Mouse (Mus musculus) embryonic facial prominence, embryonic 15.5 days (tissue): ENCODE measurements around the gene Fbxo42. TPM values are rescaled to one million over a fixed set of nuclear protein-coding genes. Genes with fewer than 3 reads are reported as not detected.

Source experiments
- ATAC-seq: fragments of 200-750 bp; cut with Nextera tagmentation; 2 replicates; pipeline ENCODE4 v1.8.0; 2017; ENCODE audit warnings: low read depth, moderate TSS enrichment; ENCODE audit not compliant: insufficient number of reproducible peaks, low FRiP score, low TSS enrichment
- H3K27ac ChIP-seq: fragments of 300-500 bp; sonication (generic); replicated peaks from 2 replicates; pipeline ENCODE4 v1.5.1; 2015; ENCODE audit warnings: mild to moderate bottlenecking, inconsistent platforms
- H3K27me3 ChIP-seq: fragments of 300-500 bp; sonication (generic); 2 replicates; pipeline ENCODE4 v1.6.1; 2015; ENCODE audit warnings: inconsistent platforms
- H3K36me3 ChIP-seq: fragments of 300-500 bp; sonication (generic); 2 replicates; pipeline ENCODE4 v1.6.1; 2015; ENCODE audit warnings: mild to moderate bottlenecking, inconsistent platforms
- H3K4me1 ChIP-seq: fragments of 300-500 bp; sonication (generic); 2 replicates; pipeline ENCODE4 v1.6.1; 2015; ENCODE audit warnings: inconsistent platforms
- H3K4me2 ChIP-seq: fragments of 300-500 bp; sonication (generic); replicated peaks from 2 replicates; pipeline ENCODE4 v1.6.1; 2015; ENCODE audit warnings: mild to moderate bottlenecking, inconsistent platforms
- H3K4me3 ChIP-seq: fragments of 300-500 bp; sonication (generic); replicated peaks from 2 replicates; pipeline ENCODE4 v1.5.1; 2015; ENCODE audit warnings: mild to moderate bottlenecking, inconsistent platforms
- H3K9ac ChIP-seq: fragments of 300-500 bp; sonication (generic); 2 replicates; pipeline ENCODE4 v1.6.1; 2015; ENCODE audit warnings: inconsistent platforms
- H3K9me3 ChIP-seq: fragments of 300-500 bp; sonication (generic); replicated peaks from 2 replicates; pipeline ENCODE4 v1.6.1; 2016; ENCODE audit warnings: inconsistent platforms
- WGBS: fragments of 180-500 bp; shearing (Covaris S2); methylation state at CpG from one replicate; pipeline ENCODE4 v1.1.7; 2015; 5-methylcytosine and 5-hydroxymethylcytosine counted together
- polyA plus RNA-seq: library from polyadenylated mRNA; unstranded; fragments of >200 nt; fragmentation: Nextera tagmentation; extraction: Ambion mirVana; gene quantifications from 2 replicates; pipeline ENCODE4 v1.2.1, GENCODE M21; 2015

Gene Fbxo42
- polyA plus RNA-seq, 1 experiment from 2014 or later = 23.7 TPM

GRCm38 (mm10) chr4:141202192-141202591 lies 54.5 kb downstream of the Fbxo42 start:
- H3K27ac ChIP-seq = no peak overlapping the region
- peaks cover 6% of the 10 kb centered on the region; the same call in 1 of the 2 replicates for H3K4me1 ChIP-seq
- ATAC-seq = no peak
- WGBS = 83% methylated on average over 6 of the region's 6 CpGs
- no peak overlapping the region for H3K9ac ChIP-seq
- no peak overlapping the region for H3K4me3 ChIP-seq
- H3K27me3 ChIP-seq = no peaks in the 10 kb centered on the region
- peaks cover 46% of the 10 kb centered on the region for H3K36me3 ChIP-seq
- H3K4me2 ChIP-seq = no peak overlapping the region
- no peaks in the 10 kb centered on the region for H3K9me3 ChIP-seq

GRCm38 (mm10) chr4:141204580-141205061 lies 56.9 kb downstream of the Fbxo42 start:
- Histone ChIP-seq H3K27ac (peak overlapping the region; percentile 65), H3K4me2 (no peak overlapping the region), H3K27me3 (no peaks in the 10 kb centered on the region), H3K4me3 (no peak overlapping the region), H3K9ac (no peak overlapping the region), H3K9me3 (no peaks in the 10 kb centered on the region), H3K4me1 (peaks cover 6% of the 10 kb centered on the region; the same call in 1 of the 2 replicates), H3K36me3 (peaks cover 26% of the 10 kb centered on the region)
- 72% methylated on average over 4 of the region's 4 CpGs for WGBS
- ATAC-seq = peak; percentile 56; the same call in 1 of the 2 replicates

GRCm38 (mm10) chr4:141207081-141207480 lies 59.4 kb downstream of the Fbxo42 start:
- Histone ChIP-seq H3K9me3 (no peaks in the 10 kb centered on the region), H3K4me3 (no peak overlapping the region), H3K36me3 (peaks cover 1% of the 10 kb centered on the region; the same call in 1 of the 2 replicates), H3K27ac (no peak overlapping the region), H3K27me3 (no peaks in the 10 kb centered on the region), H3K4me1 (peaks cover 11% of the 10 kb centered on the region; the same call in 1 of the 2 replicates), H3K9ac (no peak overlapping the region), H3K4me2 (no peak overlapping the region)
- 88% methylated on average over 5 of the region's 5 CpGs for WGBS
- ATAC-seq = no peak

GRCm38 (mm10) chr4:141210524-141211219 lies 63.0 kb downstream of the Fbxo42 start:
- no peaks in the 10 kb centered on the region for H3K9me3 ChIP-seq
- H3K4me3 ChIP-seq = peak overlapping the region; percentile 38
- H3K4me2 ChIP-seq = peak overlapping the region; percentile 44
- 0 out of 2 replicates have a peak, but pooled peaks have one; percentile 20 for ATAC-seq
- 66% methylated on average over 14 of the region's 14 CpGs for WGBS
- peaks cover 19% of the 10 kb centered on the region for H3K4me1 ChIP-seq
- H3K27me3 ChIP-seq = no peaks in the 10 kb centered on the region
- H3K36me3 ChIP-seq = no peaks in the 10 kb centered on the region
- no peak overlapping the region for H3K9ac ChIP-seq
- peak overlapping the region; percentile 82 for H3K27ac ChIP-seq

- Histone ChIP-seq H3K36me3 (no peaks in the 10 kb centered on the region), H3K4me1 (peaks cover 19% of the 10 kb centered on the region)
- 91% methylated on average over 4 of the region's 4 CpGs for WGBS
These were observed 63.9 kb downstream of the Fbxo42 start for GRCm38 (mm10) chr4:141211646-141212045.

GRCm38 (mm10) chr4:141212892-141213291 lies 65.2 kb downstream of the Fbxo42 start:
- Histone ChIP-seq H3K4me2 (peak overlapping the region; percentile 86; the same call in 1 of the 2 replicates), H3K4me1 (peaks cover 19% of the 10 kb centered on the region), H3K36me3 (0 out of 2 replicates have a peak, but pooled peaks cover 2% of the 10 kb centered on the region), H3K4me3 (no peak overlapping the region), H3K9ac (no peak overlapping the region), H3K9me3 (no peaks in the 10 kb centered on the region), H3K27me3 (no peaks in the 10 kb centered on the region), H3K27ac (peak overlapping the region; percentile 14; the same call in 1 of the 2 replicates)
- no peak for ATAC-seq
- 85% methylated on average over 9 of the region's 9 CpGs for WGBS

More at GRCm38 (mm10) chr4:141211646-141212045, 63.9 kb downstream of the Fbxo42 start:
- Histone ChIP-seq H3K4me2 (no peak overlapping the region), H3K27ac (no peak overlapping the region), H3K27me3 (no peaks in the 10 kb centered on the region), H3K4me3 (no peak overlapping the region), H3K9ac (no peak overlapping the region), H3K9me3 (no peaks in the 10 kb centered on the region)
- no peak for ATAC-seq

GRCm38 (mm10) chr4:141213342-141213741 lies 65.6 kb downstream of the Fbxo42 start:
- no peak for ATAC-seq
- Histone ChIP-seq H3K4me1 (peaks cover 19% of the 10 kb centered on the region), H3K4me2 (peak overlapping the region; percentile 86), H3K9me3 (no peaks in the 10 kb centered on the region), H3K36me3 (0 out of 2 replicates have a peak, but pooled peaks cover 5% of the 10 kb centered on the region), H3K27me3 (no peaks in the 10 kb centered on the region), H3K4me3 (peak overlapping the region; percentile 52), H3K27ac (peak overlapping the region; percentile 48), H3K9ac (no peak overlapping the region)
- 47% methylated on average over 2 of the region's 2 CpGs for WGBS

GRCm38 (mm10) chr4:141213770-141214336 lies 66.1 kb downstream of the Fbxo42 start, which contains the start of gene Rsg1:
Gene Rsg1 (plus strand): TSS chr4:141213956.
- Histone ChIP-seq H3K4me3 (peak within 1 kb of the TSS; percentile 52), H3K9ac (peak within 1 kb of the TSS; percentile 16), H3K4me1 (peaks cover 19% of the 10 kb centered on the region), H3K27me3 (no peaks in the 10 kb centered on the region), H3K4me2 (peak within 1 kb of the TSS; percentile 86), H3K9me3 (no peaks in the 10 kb centered on the region), H3K27ac (peak within 1 kb of the TSS; percentile 48), H3K36me3 (0 out of 2 replicates have a peak, but pooled peaks cover 5% of the 10 kb centered on the region)
- WGBS = 0% methylated on average over 24 of the region's 24 CpGs
- ATAC-seq = peak; percentile 74

- Histone ChIP-seq H3K9me3 (no peaks in the 10 kb centered on the region), H3K9ac (peak overlapping the region; percentile 16; the same call in 1 of the 2 replicates), H3K4me3 (peak overlapping the region; percentile 52), H3K36me3 (0 out of 2 replicates have a peak, but pooled peaks cover 5% of the 10 kb centered on the region), H3K4me2 (peak overlapping the region; percentile 86), H3K27me3 (no peaks in the 10 kb centered on the region), H3K27ac (0 out of 2 replicates have a peak overlapping the region, but pooled peaks have one; percentile 48), H3K4me1 (peaks cover 19% of the 10 kb centered on the region)
- under 1% methylated on average over 16 of the region's 16 CpGs for WGBS
- no peak for ATAC-seq
These were observed 66.7 kb downstream of the Fbxo42 start for GRCm38 (mm10) chr4:141214337-141214851.

GRCm38 (mm10) chr4:141219583-141220213 lies 72.0 kb downstream of the Fbxo42 start:
- Histone ChIP-seq H3K4me1 (peaks cover under 1% of the 10 kb centered on the region), H3K4me2 (no peak overlapping the region), H3K27ac (no peak overlapping the region), H3K9me3 (no peaks in the 10 kb centered on the region), H3K27me3 (no peaks in the 10 kb centered on the region), H3K9ac (no peak overlapping the region), H3K36me3 (0 out of 2 replicates have a peak, but pooled peaks cover 9% of the 10 kb centered on the region), H3K4me3 (no peak overlapping the region)
- no peak for ATAC-seq
- WGBS = 88% methylated on average over 20 of the region's 20 CpGs
